Mouse (Mus musculus) ZHBTc4 (cell line): ENCODE measurements around the gene Cmc2.

Source experiments
- DNase-seq: peaks from one replicate; pipeline ENCODE4 v3.0.0-alpha.2; 2011; ENCODE audit warnings: low read depth, low spot score

Gene Cmc2

DNA sequence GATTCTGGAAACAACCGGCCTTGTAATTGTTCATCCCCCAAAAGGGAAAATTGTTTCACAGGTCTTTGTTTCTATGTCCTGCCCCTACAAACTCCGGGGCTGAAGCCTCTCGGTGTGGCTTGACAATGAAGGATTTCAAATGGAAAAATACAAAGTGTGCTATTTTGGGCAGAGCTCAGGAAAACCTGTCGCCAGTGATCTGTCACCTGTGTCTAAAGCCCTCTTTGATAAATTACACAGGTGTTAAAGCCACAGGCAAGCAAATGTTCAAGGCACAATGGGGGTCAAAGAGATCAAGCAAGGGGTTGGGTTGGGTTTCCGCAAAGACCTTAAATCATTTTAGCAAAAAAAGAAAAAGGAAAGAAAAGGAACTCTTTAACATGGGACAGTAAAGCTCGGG, 78.6 kb downstream of the Cmc2 start:
- no peak for DNase-seq
